Mouse (Mus musculus): Measurements from ENCODE around the gene Acsm3. TPM values are rescaled to one million over a fixed set of nuclear protein-coding genes. Genes with fewer than 3 reads are reported as not detected.

Acsm3 gene
- polyA plus RNA-seq, 1 experiment from 2014 or later, result 21.7 TPM

DNA sequence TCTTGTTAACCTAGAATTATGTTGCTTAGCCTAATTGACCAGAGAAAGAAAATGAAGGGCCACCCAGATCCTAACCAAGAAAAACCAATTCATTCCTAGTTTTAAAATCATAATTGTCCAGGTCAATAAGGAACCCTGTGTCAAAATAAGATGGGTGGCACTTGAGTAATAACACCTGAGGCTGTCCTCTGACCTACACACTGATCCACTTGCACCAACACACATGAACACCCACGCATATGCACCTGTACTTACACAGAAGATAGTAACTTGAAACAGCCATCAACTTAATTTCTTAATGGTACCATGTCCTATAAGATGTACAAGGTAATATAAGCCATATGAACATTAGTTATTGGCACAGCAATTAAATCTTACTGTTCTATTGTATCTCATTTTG is 7.0 kb upstream of the Acsm3 start:
- Histone ChIP-seq H3K36me3 (replicated peaks; ENCODE audit: insufficient read depth, low read length) (no peaks in the 10 kb centered on the region), H3K9me3 (ENCODE audit: low read length) (no peaks in the 10 kb centered on the region), H3K4me1 (ENCODE audit: insufficient read depth) (peaks cover 5% of the 10 kb centered on the region; the same call in 1 of the 2 replicates), H3K9ac (replicated peaks) (no peak overlapping the region), H3K4me3 (ENCODE audit: low read depth, low read length) (no peak overlapping the region), H3K27me3 (ENCODE audit: insufficient read depth, low read length) (no peaks in the 10 kb centered on the region), H3K4me2 (ENCODE audit: low read depth, low read length) (no peak overlapping the region), H3K27ac (ENCODE audit: low read depth) (no peak overlapping the region)
- no peak for DNase-seq
- TF ChIP-seq CTCF (IDR thresholded peaks at IDR 0.05; ENCODE audit: low read depth) (no peak), EP300 (IDR thresholded peaks at IDR 0.05; ENCODE audit: low read depth) (no peak)
- 89% methylated on average over 1 of the region's 1 CpGs for WGBS (ENCODE audit: insufficient replicate concordance)
- no peak for ATAC-seq

DNA sequence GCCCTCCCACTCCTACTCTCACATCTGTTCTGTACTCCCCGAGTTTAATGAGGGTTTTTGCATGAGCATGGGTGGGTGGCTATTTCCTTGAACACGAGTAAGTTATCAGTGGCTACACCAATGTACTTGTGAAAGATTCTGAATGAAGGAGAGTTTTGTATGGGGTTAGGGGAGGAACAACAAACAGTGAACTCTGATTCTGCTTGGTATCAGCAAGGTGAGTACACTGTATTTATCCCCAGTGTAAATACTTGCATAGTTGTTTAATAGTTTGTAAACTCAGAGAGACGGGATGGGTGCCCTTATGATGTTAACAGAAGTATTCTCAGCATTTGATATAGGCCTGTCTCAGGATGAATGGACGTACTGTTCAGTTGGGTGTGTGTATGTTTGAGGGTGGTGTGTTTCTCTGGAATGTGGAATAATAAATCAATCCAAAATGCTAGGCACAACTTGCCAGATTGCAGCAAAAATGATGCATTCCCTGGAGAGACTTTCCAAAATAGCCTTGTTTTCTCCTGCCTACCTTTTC is 1.5 kb downstream of the Acsm3 start:
- no peaks in the 10 kb centered on the region for H3K4me1 ChIP-seq (ENCODE audit: insufficient read depth)
- 44% methylated on average over 4 of the region's 4 CpGs for WGBS (ENCODE audit: insufficient replicate concordance)
- ATAC-seq, result no peak
- H3K4me2 ChIP-seq (ENCODE audit: low read depth, low read length), result peak overlapping the region; percentile 34
- H3K4me3 ChIP-seq (ENCODE audit: low read depth, low read length), result no peak overlapping the region
- no peak overlapping the region for H3K9ac ChIP-seq (replicated peaks)
- no peak for TF ChIP-seq EP300 (IDR thresholded peaks at IDR 0.05; ENCODE audit: low read depth)
- TF ChIP-seq CTCF (IDR thresholded peaks at IDR 0.05; ENCODE audit: low read depth), result no peak
- DNase-seq, result no peak
- H3K36me3 ChIP-seq (replicated peaks; ENCODE audit: insufficient read depth, low read length), result no peaks in the 10 kb centered on the region
- no peaks in the 10 kb centered on the region for H3K27me3 ChIP-seq (ENCODE audit: insufficient read depth, low read length)
- H3K9me3 ChIP-seq (ENCODE audit: low read length), result no peaks in the 10 kb centered on the region
- no peak overlapping the region for H3K27ac ChIP-seq (ENCODE audit: low read depth)

DNA sequence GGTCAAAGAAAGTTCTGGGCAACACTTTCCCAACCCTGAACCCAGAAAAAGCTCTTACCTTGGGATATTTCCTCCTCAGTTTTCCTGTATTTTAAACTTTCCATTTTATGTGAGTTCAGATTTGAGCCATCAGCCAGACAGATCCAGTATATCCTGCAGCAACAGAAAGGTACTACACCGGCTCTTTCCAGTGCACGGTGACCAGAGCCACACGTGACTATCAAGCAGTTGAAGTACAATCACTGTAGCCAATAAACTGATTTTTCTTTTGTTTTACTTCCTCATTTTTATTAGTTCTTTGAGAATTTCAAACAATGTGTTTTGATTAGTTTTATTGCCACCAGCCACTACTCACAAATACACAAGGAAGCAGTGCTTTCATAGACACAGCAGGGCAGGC is 3.7 kb downstream of the Acsm3 start:
- H3K9me3 ChIP-seq (ENCODE audit: low read length), result no peaks in the 10 kb centered on the region
- no peaks in the 10 kb centered on the region for H3K4me1 ChIP-seq (ENCODE audit: insufficient read depth)
- H3K4me3 ChIP-seq (ENCODE audit: low read depth, low read length), result no peak overlapping the region
- H3K9ac ChIP-seq (replicated peaks), result no peak overlapping the region
- no peaks in the 10 kb centered on the region for H3K36me3 ChIP-seq (replicated peaks; ENCODE audit: insufficient read depth, low read length)
- H3K27ac ChIP-seq (ENCODE audit: low read depth), result no peak overlapping the region
- no peaks in the 10 kb centered on the region for H3K27me3 ChIP-seq (ENCODE audit: insufficient read depth, low read length)
- ATAC-seq (no peak), DNase-seq (no peak)
- WGBS (ENCODE audit: insufficient replicate concordance), result 65% methylated on average over 3 of the region's 3 CpGs
- H3K4me2 ChIP-seq (ENCODE audit: low read depth, low read length), result no peak overlapping the region
- no peak for TF ChIP-seq EP300 (IDR thresholded peaks at IDR 0.05; ENCODE audit: low read depth)
- TF ChIP-seq CTCF (IDR thresholded peaks at IDR 0.05; ENCODE audit: low read depth), result no peak

DNA sequence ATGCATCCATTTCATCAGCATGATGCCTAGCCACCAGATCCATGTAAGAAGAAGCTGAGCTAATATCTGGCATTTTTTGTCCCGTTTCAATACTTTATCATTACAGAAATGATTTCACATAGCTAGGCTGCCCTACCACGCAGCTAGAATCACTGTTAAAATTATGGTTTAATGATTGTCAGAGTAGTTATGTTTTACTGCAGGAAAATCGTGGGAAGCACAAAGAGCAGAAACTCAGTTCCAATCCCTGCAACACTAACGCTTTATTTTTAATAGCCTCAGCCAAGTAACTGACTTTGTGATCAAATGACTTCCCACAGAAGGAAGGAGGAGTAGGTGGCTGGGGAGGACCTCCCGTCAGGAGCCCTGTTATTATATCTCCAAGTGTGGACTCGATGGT is 6.3 kb downstream of the Acsm3 start:
- Histone ChIP-seq H3K27me3 (ENCODE audit: insufficient read depth, low read length) (no peaks in the 10 kb centered on the region), H3K4me1 (ENCODE audit: insufficient read depth) (no peaks in the 10 kb centered on the region), H3K9me3 (ENCODE audit: low read length) (no peaks in the 10 kb centered on the region), H3K9ac (replicated peaks) (no peak overlapping the region), H3K4me3 (ENCODE audit: low read depth, low read length) (no peak overlapping the region), H3K36me3 (replicated peaks; ENCODE audit: insufficient read depth, low read length) (no peaks in the 10 kb centered on the region), H3K27ac (ENCODE audit: low read depth) (no peak overlapping the region), H3K4me2 (ENCODE audit: low read depth, low read length) (no peak overlapping the region)
- 64% methylated on average over 6 of the region's 6 CpGs for WGBS (ENCODE audit: insufficient replicate concordance)
- ATAC-seq (no peak), DNase-seq (no peak)
- TF ChIP-seq CTCF (IDR thresholded peaks at IDR 0.05; ENCODE audit: low read depth) (no peak), EP300 (IDR thresholded peaks at IDR 0.05; ENCODE audit: low read depth) (no peak)

DNA sequence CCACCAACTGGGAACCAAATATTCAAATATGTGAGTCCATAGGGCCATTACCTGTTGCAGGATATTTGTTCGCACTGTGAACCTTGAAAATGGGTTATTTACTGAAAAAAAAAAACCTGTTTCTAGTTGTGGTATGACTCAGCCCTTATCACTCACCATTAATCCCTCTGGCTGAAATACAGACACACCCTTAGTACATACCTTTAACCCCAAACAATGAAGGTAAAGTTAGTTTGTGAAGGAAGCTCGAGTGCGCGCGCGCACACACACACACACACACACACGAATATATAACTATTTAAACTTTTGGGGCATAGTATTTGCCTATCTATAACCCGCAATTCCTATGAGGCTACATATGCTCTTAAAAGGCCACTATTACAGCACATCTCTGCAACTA is 9.2 kb downstream of the Acsm3 start:
- H3K9me3 ChIP-seq (ENCODE audit: low read length), result no peaks in the 10 kb centered on the region
- no peak overlapping the region for H3K4me2 ChIP-seq (ENCODE audit: low read depth, low read length)
- WGBS (ENCODE audit: insufficient replicate concordance), result 88% methylated on average over 8 of the region's 8 CpGs
- no peaks in the 10 kb centered on the region for H3K4me1 ChIP-seq (ENCODE audit: insufficient read depth)
- DNase-seq (no peak), ATAC-seq (no peak)
- H3K36me3 ChIP-seq (replicated peaks; ENCODE audit: insufficient read depth, low read length), result 0 out of 2 replicates have a peak, but pooled peaks cover 5% of the 10 kb centered on the region
- no peak overlapping the region for H3K4me3 ChIP-seq (ENCODE audit: low read depth, low read length)
- H3K27ac ChIP-seq (ENCODE audit: low read depth), result no peak overlapping the region
- TF ChIP-seq EP300 (IDR thresholded peaks at IDR 0.05; ENCODE audit: low read depth) (no peak), CTCF (IDR thresholded peaks at IDR 0.05; ENCODE audit: low read depth) (no peak)
- H3K27me3 ChIP-seq (ENCODE audit: insufficient read depth, low read length), result no peaks in the 10 kb centered on the region
- H3K9ac ChIP-seq (replicated peaks), result no peak overlapping the region

DNA sequence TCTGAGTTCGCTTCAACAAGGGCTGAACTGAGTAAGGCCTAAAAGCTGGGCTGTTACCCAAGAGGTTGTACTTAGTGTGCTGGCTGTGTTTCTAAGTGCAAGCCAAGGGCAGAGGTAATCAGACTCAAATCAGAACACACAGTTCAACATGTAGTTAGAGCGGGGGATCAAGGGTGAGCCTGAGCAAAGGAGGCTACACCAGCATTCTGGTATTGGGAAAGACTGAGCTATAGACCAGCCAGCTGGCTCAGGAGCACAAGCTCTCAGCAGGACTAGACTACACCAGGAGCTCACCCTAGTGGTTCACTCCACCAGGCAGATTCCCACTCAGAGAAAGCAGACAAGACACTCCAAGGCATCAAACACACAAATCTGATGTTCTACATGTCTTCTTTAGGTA is 22.7 kb downstream of the Acsm3 start:
- H3K27ac ChIP-seq (ENCODE audit: low read depth), result peak overlapping the region; percentile 91
- no peak overlapping the region for H3K4me3 ChIP-seq (ENCODE audit: low read depth, low read length)
- H3K27me3 ChIP-seq (ENCODE audit: insufficient read depth, low read length), result no peaks in the 10 kb centered on the region
- H3K36me3 ChIP-seq (replicated peaks; ENCODE audit: insufficient read depth, low read length), result peaks cover 31% of the 10 kb centered on the region
- no peak overlapping the region for H3K4me2 ChIP-seq (ENCODE audit: low read depth, low read length)
- TF ChIP-seq CTCF (IDR thresholded peaks at IDR 0.05; ENCODE audit: low read depth), result peak; percentile 54
- TF ChIP-seq EP300 (IDR thresholded peaks at IDR 0.05; ENCODE audit: low read depth), result peak; percentile 60
- H3K9me3 ChIP-seq (ENCODE audit: low read length), result no peaks in the 10 kb centered on the region
- H3K9ac ChIP-seq (replicated peaks), result no peak overlapping the region
- peak; percentile 99 for ATAC-seq
- 63% methylated on average over 2 of the region's 2 CpGs for WGBS (ENCODE audit: insufficient replicate concordance)
- H3K4me1 ChIP-seq (ENCODE audit: insufficient read depth), result peaks cover 5% of the 10 kb centered on the region
- DNase-seq, result peak; percentile 43

DNA sequence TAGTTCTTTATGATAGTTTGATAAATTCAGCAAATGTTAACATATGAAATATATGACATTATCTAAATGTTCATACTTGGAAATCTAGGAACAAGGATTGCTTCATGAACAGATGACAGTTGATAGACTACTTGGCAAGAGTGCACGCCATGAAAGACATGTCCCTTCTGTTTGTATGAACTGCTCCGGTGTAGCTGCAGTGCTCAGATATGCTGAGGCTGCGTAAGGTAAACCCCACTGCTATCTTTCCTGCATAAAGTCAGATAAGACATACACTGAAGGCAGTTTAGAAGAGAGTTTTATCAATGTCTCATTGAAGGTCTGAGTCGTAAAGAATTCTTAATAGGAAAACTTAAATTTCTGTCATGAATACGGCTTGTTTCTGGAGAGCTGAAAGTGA is 24.2 kb downstream of the Acsm3 start:
- no peak for TF ChIP-seq CTCF (IDR thresholded peaks at IDR 0.05; ENCODE audit: low read depth)
- TF ChIP-seq EP300 (IDR thresholded peaks at IDR 0.05; ENCODE audit: low read depth), result peak; percentile 95
- H3K36me3 ChIP-seq (replicated peaks; ENCODE audit: insufficient read depth, low read length), result peaks cover 38% of the 10 kb centered on the region
- DNase-seq (no peak), ATAC-seq (peak; percentile 46)
- peak overlapping the region; percentile 27 for H3K4me2 ChIP-seq (ENCODE audit: low read depth, low read length)
- H3K27ac ChIP-seq (ENCODE audit: low read depth), result 0 out of 2 replicates have a peak overlapping the region, but pooled peaks have one; percentile 35
- no peak overlapping the region for H3K9ac ChIP-seq (replicated peaks)
- 52% methylated on average over 5 of the region's 5 CpGs for WGBS (ENCODE audit: insufficient replicate concordance)
- H3K4me1 ChIP-seq (ENCODE audit: insufficient read depth), result peaks cover 5% of the 10 kb centered on the region
- no peaks in the 10 kb centered on the region for H3K9me3 ChIP-seq (ENCODE audit: low read length)
- no peaks in the 10 kb centered on the region for H3K27me3 ChIP-seq (ENCODE audit: insufficient read depth, low read length)
- H3K4me3 ChIP-seq (ENCODE audit: low read depth, low read length), result no peak overlapping the region

All from liver, postnatal 0 days (tissue).